Mouse (Mus musculus): ENCODE results near the gene Atp5d.
"Not testable (repeated sequence)": the region's sequence is repeated elsewhere in the genome, so short reads cannot be mapped to it uniquely, and the experiment has no call there.

GRCm38 (mm10) chr10:80166136-80166535 lies 27.7 kb downstream of the Atp5d start:
- not testable (repeated sequence) for TF ChIP-seq POLR2A (IDR thresholded peaks at IDR 0.05; ENCODE audit: insufficient read length, low read depth); REST (IDR thresholded peaks at IDR 0.05; ENCODE audit: insufficient read depth, insufficient read length)

All from myocyte (in vitro differentiated cells).